Mouse (Mus musculus) ES-Bruce4 (cell line): ENCODE measurements around the gene Cpeb1.

Experiments used
- CTCF ChIP-seq: IDR thresholded peaks from one replicate; pipeline ENCODE4 v1.8.1; 2011; ENCODE audit warnings: low read depth, low read length
- EP300 ChIP-seq: IDR thresholded peaks from 2 replicates; pipeline ENCODE4 v1.6.1; 2011; ENCODE audit warnings: low read depth, low read length; ENCODE audit not compliant: insufficient read depth
- POLR2A ChIP-seq: IDR thresholded peaks from one replicate; pipeline ENCODE4 v1.8.1; 2011; ENCODE audit warnings: low read length; ENCODE audit not compliant: insufficient read depth

DNA sequence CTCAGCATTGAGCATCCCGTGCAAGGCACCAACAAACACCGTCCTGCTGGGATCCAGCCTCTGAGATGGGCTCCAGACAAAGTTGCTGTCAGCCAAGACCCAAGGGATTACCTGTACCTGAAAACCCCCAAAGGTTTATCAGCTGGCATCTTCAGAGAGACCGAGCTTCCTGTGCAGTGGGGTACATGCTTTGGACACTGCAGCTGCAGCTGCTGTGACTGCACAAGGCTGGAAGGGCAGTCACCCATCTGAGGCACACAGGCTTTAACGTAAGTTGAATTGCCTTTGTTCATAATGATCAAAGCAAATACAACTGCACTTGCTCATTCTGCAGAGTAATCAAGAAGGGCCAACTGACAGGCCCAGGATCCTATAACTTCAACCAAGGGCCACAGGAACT is 103.4 kb downstream of the Cpeb1 start:
- TF ChIP-seq POLR2A (no peak), EP300 (no peak), CTCF (no peak)
